Mouse (Mus musculus): Measurements from ENCODE around the gene Gm20388. TPM values are rescaled to one million over a fixed set of nuclear protein-coding genes. Genes with fewer than 3 reads are reported as not detected.

Gene Gm20388
- polyA plus RNA-seq, 1 experiment from 2014 or later, result not detected

GRCm38 (mm10) chr8:122517541-122518190 lies 2607.0 kb downstream of the Gm20388 start:
- H3K9ac ChIP-seq, result peak overlapping the region; percentile 67
- 17% methylated on average over 6 of the region's 6 CpGs for WGBS
- H3K27me3 ChIP-seq (replicated peaks), result no peaks in the 10 kb centered on the region
- H3K4me1 ChIP-seq, result peaks cover 78% of the 10 kb centered on the region
- ATAC-seq (ENCODE audit: extremely low read depth, insufficient number of reproducible peaks, low FRiP score, low TSS enrichment), result peak; percentile 26; the same call in 1 of the 2 replicates
- H3K4me3 ChIP-seq, result no peak overlapping the region
- H3K9me3 ChIP-seq, result no peaks in the 10 kb centered on the region
- peak overlapping the region; percentile 85 for H3K27ac ChIP-seq (replicated peaks)
- H3K4me2 ChIP-seq, result peak overlapping the region; percentile 30
- peaks cover 14% of the 10 kb centered on the region for H3K36me3 ChIP-seq

- Histone ChIP-seq H3K9ac (peak overlapping the region; percentile 17; the same call in 1 of the 2 replicates), H3K36me3 (0 out of 2 replicates have a peak, but pooled peaks cover 4% of the 10 kb centered on the region), H3K27ac (replicated peaks) (peak overlapping the region; percentile 85), H3K4me1 (peaks cover 89% of the 10 kb centered on the region), H3K4me3 (no peak overlapping the region), H3K4me2 (no peak overlapping the region), H3K27me3 (replicated peaks) (no peaks in the 10 kb centered on the region), H3K9me3 (no peaks in the 10 kb centered on the region)
- ATAC-seq (ENCODE audit: extremely low read depth, insufficient number of reproducible peaks, low FRiP score, low TSS enrichment), result no peak
- 54% methylated on average over 11 of the region's 11 CpGs for WGBS
Measured at GRCm38 (mm10) chr8:122520611-122521010, 2610.0 kb downstream of the Gm20388 start.

- WGBS, result 28% methylated on average over 14 of the region's 14 CpGs
- Histone ChIP-seq H3K9ac (peak overlapping the region; percentile 67), H3K36me3 (peaks cover 7% of the 10 kb centered on the region; the same call in 1 of the 2 replicates), H3K27me3 (replicated peaks) (no peaks in the 10 kb centered on the region), H3K27ac (replicated peaks) (peak overlapping the region; percentile 91), H3K9me3 (no peaks in the 10 kb centered on the region), H3K4me2 (peak overlapping the region; percentile 61), H3K4me1 (peaks cover 92% of the 10 kb centered on the region), H3K4me3 (peak overlapping the region; percentile 19)
- no peak for ATAC-seq (ENCODE audit: extremely low read depth, insufficient number of reproducible peaks, low FRiP score, low TSS enrichment)
Measured at GRCm38 (mm10) chr8:122522796-122523651, 2612.4 kb downstream of the Gm20388 start.

GRCm38 (mm10) chr8:122523652-122524360 lies 2613.2 kb downstream of the Gm20388 start:
- no peaks in the 10 kb centered on the region for H3K9me3 ChIP-seq
- H3K4me3 ChIP-seq, result peak overlapping the region; percentile 19
- WGBS, result 19% methylated on average over 23 of the region's 23 CpGs
- peaks cover 86% of the 10 kb centered on the region for H3K4me1 ChIP-seq
- H3K4me2 ChIP-seq, result peak overlapping the region; percentile 61
- H3K9ac ChIP-seq, result peak overlapping the region; percentile 67
- H3K27me3 ChIP-seq (replicated peaks), result no peaks in the 10 kb centered on the region
- peak overlapping the region; percentile 91 for H3K27ac ChIP-seq (replicated peaks)
- no peak for ATAC-seq (ENCODE audit: extremely low read depth, insufficient number of reproducible peaks, low FRiP score, low TSS enrichment)
- H3K36me3 ChIP-seq, result peaks cover 12% of the 10 kb centered on the region; the same call in 1 of the 2 replicates

- WGBS, result 72% methylated on average over 6 of the region's 6 CpGs
- Histone ChIP-seq H3K4me2 (peak overlapping the region; percentile 61), H3K27me3 (replicated peaks) (no peaks in the 10 kb centered on the region), H3K27ac (replicated peaks) (peak overlapping the region; percentile 91), H3K9ac (peak overlapping the region; percentile 67), H3K36me3 (peaks cover 12% of the 10 kb centered on the region; the same call in 1 of the 2 replicates), H3K4me3 (no peak overlapping the region), H3K9me3 (no peaks in the 10 kb centered on the region), H3K4me1 (peaks cover 79% of the 10 kb centered on the region)
- ATAC-seq (ENCODE audit: extremely low read depth, insufficient number of reproducible peaks, low FRiP score, low TSS enrichment), result no peak
Measured at GRCm38 (mm10) chr8:122524506-122524905, 2613.9 kb downstream of the Gm20388 start.

GRCm38 (mm10) chr8:122525004-122525403 lies 2614.4 kb downstream of the Gm20388 start:
- peak overlapping the region; percentile 91 for H3K27ac ChIP-seq (replicated peaks)
- H3K9ac ChIP-seq, result peak overlapping the region; percentile 67
- peaks cover 12% of the 10 kb centered on the region; the same call in 1 of the 2 replicates for H3K36me3 ChIP-seq
- H3K4me1 ChIP-seq, result peaks cover 74% of the 10 kb centered on the region
- no peak for ATAC-seq (ENCODE audit: extremely low read depth, insufficient number of reproducible peaks, low FRiP score, low TSS enrichment)
- no peak overlapping the region for H3K4me3 ChIP-seq
- 50% methylated on average over 6 of the region's 6 CpGs for WGBS
- H3K4me2 ChIP-seq, result peak overlapping the region; percentile 61; the same call in 1 of the 2 replicates
- no peaks in the 10 kb centered on the region for H3K9me3 ChIP-seq
- H3K27me3 ChIP-seq (replicated peaks), result no peaks in the 10 kb centered on the region

GRCm38 (mm10) chr8:122526084-122526483 lies 2615.4 kb downstream of the Gm20388 start:
- peaks cover 12% of the 10 kb centered on the region; the same call in 1 of the 2 replicates for H3K36me3 ChIP-seq
- 36% methylated on average over 3 of the region's 3 CpGs for WGBS
- no peaks in the 10 kb centered on the region for H3K9me3 ChIP-seq
- peak overlapping the region; percentile 67 for H3K9ac ChIP-seq
- H3K27ac ChIP-seq (replicated peaks), result peak overlapping the region; percentile 91
- peaks cover 73% of the 10 kb centered on the region for H3K4me1 ChIP-seq
- peak overlapping the region; percentile 61 for H3K4me2 ChIP-seq
- H3K4me3 ChIP-seq, result no peak overlapping the region
- H3K27me3 ChIP-seq (replicated peaks), result no peaks in the 10 kb centered on the region
- ATAC-seq (ENCODE audit: extremely low read depth, insufficient number of reproducible peaks, low FRiP score, low TSS enrichment), result no peak

- Histone ChIP-seq H3K4me2 (peak overlapping the region; percentile 61), H3K9me3 (no peaks in the 10 kb centered on the region), H3K4me1 (peaks cover 78% of the 10 kb centered on the region), H3K9ac (peak overlapping the region; percentile 67), H3K27me3 (replicated peaks) (no peaks in the 10 kb centered on the region), H3K4me3 (no peak overlapping the region), H3K27ac (replicated peaks) (peak overlapping the region; percentile 91), H3K36me3 (peaks cover 12% of the 10 kb centered on the region; the same call in 1 of the 2 replicates)
- 25% methylated on average over 7 of the region's 7 CpGs for WGBS
- no peak for ATAC-seq (ENCODE audit: extremely low read depth, insufficient number of reproducible peaks, low FRiP score, low TSS enrichment)
Measured at GRCm38 (mm10) chr8:122526526-122527170, 2616.0 kb downstream of the Gm20388 start.

GRCm38 (mm10) chr8:122527937-122528336 lies 2617.3 kb downstream of the Gm20388 start:
- Histone ChIP-seq H3K4me2 (no peak overlapping the region), H3K9me3 (no peaks in the 10 kb centered on the region), H3K27me3 (replicated peaks) (no peaks in the 10 kb centered on the region), H3K4me1 (peaks cover 77% of the 10 kb centered on the region), H3K27ac (replicated peaks) (peak overlapping the region; percentile 32; the same call in 1 of the 2 replicates), H3K36me3 (peaks cover 11% of the 10 kb centered on the region), H3K4me3 (no peak overlapping the region), H3K9ac (no peak overlapping the region)
- no peak for ATAC-seq (ENCODE audit: extremely low read depth, insufficient number of reproducible peaks, low FRiP score, low TSS enrichment)
- 95% methylated on average over 3 of the region's 3 CpGs for WGBS

GRCm38 (mm10) chr8:122529159-122529558 lies 2618.5 kb downstream of the Gm20388 start:
- Histone ChIP-seq H3K27ac (replicated peaks) (no peak overlapping the region), H3K9me3 (no peaks in the 10 kb centered on the region), H3K4me1 (peaks cover 72% of the 10 kb centered on the region), H3K4me3 (no peak overlapping the region), H3K36me3 (peaks cover 16% of the 10 kb centered on the region), H3K4me2 (no peak overlapping the region), H3K27me3 (replicated peaks) (no peaks in the 10 kb centered on the region), H3K9ac (no peak overlapping the region)
- 86% methylated on average over 4 of the region's 4 CpGs for WGBS
- no peak for ATAC-seq (ENCODE audit: extremely low read depth, insufficient number of reproducible peaks, low FRiP score, low TSS enrichment)

All from heart, embryonic 13.5 days (tissue).